Mouse (Mus musculus): ENCODE measurements around the gene Ptger4.

GRCm38 (mm10) chr15:5281316-5281715 lies 37.3 kb upstream of the Ptger4 start:
- TF ChIP-seq CTCF (IDR thresholded peaks at IDR 0.05; ENCODE audit: control insufficient read depth, insufficient read depth, low read length) (no peak), POLR2A (IDR thresholded peaks at IDR 0.05; ENCODE audit: borderline replicate concordance, control insufficient read depth, low read depth, low read length) (no peak)

Data from bone marrow, adult 2 months (tissue).